Mouse (Mus musculus) c-Kit-negative CD71-positive TER-119-positive erythroid progenitor cells, embryonic 14.5 days (primary cell): Measurements from ENCODE around the gene Dpp9.
A peak's percentile ranks its signal among the peaks of the same experiment; 100 is the strongest.
"Not testable (repeated sequence)": the region's sequence is repeated elsewhere in the genome, so short reads cannot be mapped to it uniquely, and the experiment has no call there.

ENCODE experiments used
- DNase-seq: peaks from one replicate; pipeline ENCODE4 v3.0.0-alpha.2; 2013; ENCODE audit warnings: low read depth, low spot score

Gene Dpp9

GRCm38 (mm10) chr17:56218377-56219191, at the start of gene Dpp9:
Gene Dpp9, minus strand, starts transcription at chr17:56218905.
- DNase-seq = peak; percentile 69

GRCm38 (mm10) chr17:56266271-56266670, 47.6 kb upstream of the Dpp9 start:
- no peak for DNase-seq

GRCm38 (mm10) chr17:56265869-56266268, 47.2 kb upstream of the Dpp9 start:
- no peak for DNase-seq

DNA sequence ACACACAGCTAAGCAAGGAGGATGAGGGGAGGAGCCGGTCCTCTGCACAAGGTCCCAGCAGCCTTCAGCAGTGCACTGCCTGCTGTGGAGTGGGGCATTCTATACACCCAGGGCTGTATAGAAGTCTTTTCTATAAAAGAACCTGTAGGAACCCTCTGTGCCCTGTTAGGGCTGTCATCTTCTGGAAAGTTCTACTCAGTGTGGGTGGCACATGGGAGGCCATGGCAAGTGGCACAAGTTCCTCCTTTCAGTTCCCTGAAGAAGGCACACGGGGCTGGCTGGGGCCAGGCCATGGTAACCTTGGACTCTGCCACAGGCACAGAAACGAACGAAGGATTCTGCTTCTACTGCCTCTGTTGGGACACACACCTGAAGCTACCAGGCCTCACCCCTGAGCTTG, 46.3 kb upstream of the Dpp9 start:
- no peak for DNase-seq

- DNase-seq = no peak
These were observed 45.3 kb upstream of the Dpp9 start for GRCm38 (mm10) chr17:56264020-56264419.

GRCm38 (mm10) chr17:56262645-56263094, 44.0 kb upstream of the Dpp9 start:
- no peak for DNase-seq

DNA sequence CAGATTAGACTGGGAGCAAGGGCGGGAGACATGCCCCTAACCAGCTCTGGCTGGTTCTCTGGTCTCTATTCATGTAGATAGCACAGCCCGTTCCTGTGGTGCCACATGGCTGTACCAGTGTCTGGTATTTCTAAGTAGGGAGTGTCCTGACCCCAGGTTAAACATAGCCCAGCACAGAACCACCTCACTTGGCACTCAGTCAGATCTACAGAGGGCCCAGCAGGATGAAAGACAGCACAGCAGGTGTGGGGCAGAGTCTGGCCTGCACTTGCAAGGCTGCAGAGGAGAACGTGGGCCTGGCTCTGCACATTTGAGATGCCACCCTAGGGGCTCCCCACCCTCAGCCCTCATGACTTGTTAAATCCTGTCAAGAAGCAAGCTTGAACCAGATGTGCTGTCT, 42.5 kb upstream of the Dpp9 start:
- no peak for DNase-seq

- no peak for DNase-seq
These were observed 40.8 kb upstream of the Dpp9 start for GRCm38 (mm10) chr17:56259301-56260037.

- not testable (repeated sequence) for DNase-seq
These were observed 40.1 kb upstream of the Dpp9 start for GRCm38 (mm10) chr17:56258812-56259211.

DNA sequence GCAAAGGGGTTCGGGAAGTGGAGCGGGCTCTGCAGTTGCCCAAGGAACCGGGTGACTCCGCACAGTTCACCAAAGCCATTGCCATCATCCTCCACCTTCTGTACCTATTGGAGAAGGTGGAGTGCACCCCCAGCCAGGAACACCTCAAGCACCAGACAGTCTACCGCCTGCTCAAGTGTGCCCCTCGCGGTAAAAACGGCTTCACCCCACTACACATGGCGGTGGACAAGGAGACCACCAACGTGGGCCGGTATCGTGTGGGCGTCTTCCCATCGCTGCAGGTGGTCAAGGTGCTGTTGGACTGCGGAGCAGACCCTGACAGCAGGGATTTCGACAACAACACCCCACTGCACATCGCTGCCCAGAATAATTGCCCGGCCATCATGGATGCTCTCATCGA, 39.6 kb upstream of the Dpp9 start:
- not testable (repeated sequence) for DNase-seq

DNA sequence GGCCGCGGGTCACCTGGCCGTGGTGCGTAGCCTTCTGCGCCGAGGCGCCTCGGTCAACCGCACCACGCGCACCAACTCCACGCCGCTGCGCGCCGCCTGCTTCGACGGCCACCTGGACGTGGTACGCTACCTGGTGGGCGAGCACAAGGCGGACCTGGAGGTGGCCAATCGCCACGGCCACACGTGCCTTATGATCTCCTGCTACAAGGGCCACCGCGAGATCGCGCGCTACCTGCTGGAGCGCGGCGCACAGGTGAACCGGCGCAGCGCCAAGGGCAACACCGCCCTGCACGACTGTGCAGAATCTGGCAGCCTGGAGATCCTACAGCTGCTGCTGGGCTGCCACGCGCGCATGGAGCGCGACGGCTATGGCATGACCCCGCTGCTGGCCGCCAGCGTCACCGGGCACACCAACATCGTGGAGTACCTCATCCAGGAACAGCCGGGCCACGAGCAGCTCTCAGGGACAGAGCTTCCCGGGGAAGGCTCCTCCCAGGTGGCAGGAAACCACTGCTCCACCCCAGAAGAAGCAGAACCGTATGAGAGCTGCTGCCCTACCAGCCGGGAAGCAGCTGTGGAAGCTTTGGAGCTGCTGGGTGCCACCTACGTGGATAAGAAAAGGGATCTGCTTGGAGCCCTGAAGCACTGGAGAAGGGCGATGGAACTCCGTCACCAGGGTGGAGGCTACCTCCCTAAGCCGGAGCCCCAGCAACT, 38.6 kb upstream of the Dpp9 start:
- DNase-seq = no peak

GRCm38 (mm10) chr17:56256239-56256881, 37.7 kb upstream of the Dpp9 start, which contains the start of gene Fem1a:
Gene Fem1a, plus strand, starts transcription at chr17:56256810.
- peak; percentile 94 for DNase-seq

DNA sequence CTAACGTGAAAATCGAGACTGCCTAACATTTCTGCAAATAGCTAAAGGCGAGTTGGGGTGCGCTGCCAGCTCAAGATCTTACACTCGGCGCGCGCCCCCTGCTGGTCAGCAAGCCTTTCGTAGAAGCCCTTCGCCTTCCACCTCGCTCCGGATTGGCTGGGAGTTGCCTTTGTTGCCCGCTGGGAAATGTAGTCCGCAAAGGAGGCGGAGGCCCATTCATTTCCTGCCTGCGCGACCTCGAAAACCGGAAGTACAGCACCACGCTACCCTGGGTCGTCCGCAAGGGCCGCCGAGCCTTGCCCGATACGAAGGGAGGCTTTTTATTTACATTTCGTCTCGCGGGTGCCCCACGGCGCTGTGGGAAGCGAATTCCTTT, 37.1 kb upstream of the Dpp9 start:
- peak; percentile 97 for DNase-seq

- DNase-seq = no peak
These were observed 36.7 kb upstream of the Dpp9 start for GRCm38 (mm10) chr17:56255429-56255828.

- DNase-seq = no peak
These were observed 36.0 kb upstream of the Dpp9 start for GRCm38 (mm10) chr17:56254695-56255094.

- no peak for DNase-seq
These were observed 32.6 kb upstream of the Dpp9 start for GRCm38 (mm10) chr17:56251136-56251829.

DNA sequence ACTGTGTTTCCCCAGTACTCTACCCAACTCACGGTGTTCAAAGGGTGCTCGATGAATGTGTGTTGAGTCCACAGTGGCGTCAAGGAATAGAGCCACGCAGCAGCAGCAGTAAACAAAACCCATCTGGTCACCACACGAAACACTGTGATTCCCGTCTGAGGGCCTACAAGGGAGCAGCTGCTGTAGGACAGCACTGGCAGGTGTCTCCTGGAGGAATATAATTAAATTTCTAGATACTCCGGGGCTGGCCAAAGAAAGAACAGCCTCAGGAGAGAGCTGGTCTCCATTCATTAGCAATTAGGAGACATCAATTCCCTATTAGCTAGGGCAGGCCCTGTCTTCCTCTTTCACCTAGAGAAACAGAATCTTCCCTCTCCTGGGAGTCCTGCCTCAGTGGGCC, 26.9 kb upstream of the Dpp9 start:
- no peak for DNase-seq

- no peak for DNase-seq
These were observed 23.1 kb upstream of the Dpp9 start for GRCm38 (mm10) chr17:56241541-56242401.

GRCm38 (mm10) chr17:56233818-56234469, 15.2 kb upstream of the Dpp9 start:
- DNase-seq = no peak

- no peak for DNase-seq
These were observed 14.7 kb upstream of the Dpp9 start for GRCm38 (mm10) chr17:56233389-56233788.
